Mouse (Mus musculus) lung, adult 2 months (tissue): ENCODE data around the gene Snrpg.

ENCODE experiments used
- CTCF ChIP-seq: fragments of 200-500 bp; IDR thresholded peaks from 2 replicates; pipeline ENCODE4 v1.5.1; 2011; ENCODE audit warnings: mild to moderate bottlenecking, low read length, control low read depth; ENCODE audit not compliant: insufficient read depth
- POLR2A ChIP-seq: fragments of 200-500 bp; IDR thresholded peaks from 2 replicates; pipeline ENCODE4 v1.6.1; 2011; ENCODE audit warnings: low read depth, mild to moderate bottlenecking, control low read depth, low read length, borderline replicate concordance; ENCODE audit errors: extremely low read depth

DNA sequence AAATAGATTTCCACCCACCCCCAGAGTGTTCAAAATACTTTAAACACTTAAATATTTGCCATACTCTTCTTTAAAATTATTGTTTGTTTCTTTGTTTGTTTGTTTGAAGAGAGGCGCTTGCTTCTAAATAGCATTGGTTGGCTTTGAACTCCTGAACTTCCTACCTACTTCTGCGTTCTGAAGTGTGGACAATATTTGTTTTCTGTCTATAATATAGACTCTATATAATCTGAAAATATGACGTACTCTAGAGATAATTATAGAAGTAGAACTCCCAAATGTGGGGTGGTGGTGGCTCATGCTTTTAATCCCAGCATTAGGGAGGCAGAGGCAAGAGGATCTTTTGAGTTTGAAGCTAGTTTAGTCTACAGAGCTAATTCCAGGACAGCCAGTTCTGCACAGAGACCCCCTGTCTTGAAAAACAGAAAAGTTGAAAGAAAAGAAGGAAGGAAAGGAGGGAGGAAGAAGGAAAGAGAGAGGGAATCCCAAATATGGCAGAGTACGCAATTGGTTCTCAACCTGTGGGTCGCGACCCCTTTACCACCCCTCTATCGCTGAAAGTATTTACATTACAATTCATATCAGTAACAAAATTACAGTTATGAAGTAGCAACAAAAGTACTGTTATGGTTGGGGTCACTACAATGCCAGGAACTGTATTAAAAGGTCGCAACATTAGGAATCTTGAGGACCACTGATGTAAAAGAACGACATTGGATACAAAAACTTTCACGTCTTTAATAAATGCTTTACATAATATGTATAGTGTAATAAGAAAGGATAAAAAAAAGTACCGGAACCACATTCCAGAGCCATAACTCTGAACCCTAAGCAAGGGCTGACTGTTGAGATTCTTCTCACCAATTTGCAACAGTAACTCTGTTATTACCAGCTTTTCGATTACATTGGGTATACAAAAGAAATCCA lies 31.8 kb downstream of the Snrpg start:
- TF ChIP-seq CTCF (no peak), POLR2A (no peak)
